Mouse (Mus musculus): ENCODE data around the gene Ubtd1.

DNA sequence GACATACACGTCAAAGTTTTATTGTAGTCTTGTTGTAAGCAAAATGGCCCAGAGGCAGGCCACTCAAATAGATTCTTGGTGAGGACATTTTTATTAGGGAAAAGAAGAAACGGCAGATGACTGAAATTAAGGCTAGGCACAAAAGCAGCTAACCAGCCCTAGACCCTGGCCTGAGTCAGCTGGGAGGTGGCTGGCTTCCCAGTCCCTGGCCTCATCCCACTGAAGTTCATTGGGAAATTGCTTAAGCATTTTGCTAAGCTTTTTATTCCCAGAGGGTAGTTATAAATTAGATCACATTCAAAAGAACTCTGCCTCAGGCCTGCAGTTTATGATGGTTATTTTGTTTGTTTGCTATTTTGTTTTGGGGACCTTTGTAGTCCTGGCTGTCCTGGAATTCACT lies 74.3 kb downstream of the Ubtd1 start:
- TF ChIP-seq CTCF (IDR thresholded peaks at IDR 0.05; ENCODE audit: control insufficient read depth, insufficient read depth, insufficient read length) (no peak), MYOG (IDR thresholded peaks at IDR 0.05; ENCODE audit: control insufficient read depth, extremely low read depth, insufficient read length) (no peak)

Measured in C2C12 (cell line).